Mouse (Mus musculus): ENCODE measurements around the gene Pdik1l. TPM values are rescaled to one million over a fixed set of nuclear protein-coding genes. Genes with fewer than 3 reads are reported as not detected.
A peak's percentile ranks its signal among the peaks of the same experiment; 100 is the strongest.
"Not testable (repeated sequence)": the region's sequence is repeated elsewhere in the genome, so short reads cannot be mapped to it uniquely, and the experiment has no call there.

Pdik1l gene
- polyA plus RNA-seq, 1 experiment from 2014 or later, result 17.9 TPM

GRCm38 (mm10) chr4:134297369-134297768, 9.7 kb upstream of the Pdik1l start:
- Histone ChIP-seq H3K9me3 (no peaks in the 10 kb centered on the region), H3K4me2 (replicated peaks) (no peak overlapping the region), H3K4me3 (replicated peaks) (no peak overlapping the region), H3K27me3 (replicated peaks) (0 out of 2 replicates have a peak, but pooled peaks cover 2% of the 10 kb centered on the region), H3K27ac (no peak overlapping the region), H3K4me1 (replicated peaks) (no peaks in the 10 kb centered on the region), H3K36me3 (no peaks in the 10 kb centered on the region), H3K9ac (no peak overlapping the region)
- 89% methylated on average over 8 of the region's 8 CpGs for WGBS
- ATAC-seq, result no peak

GRCm38 (mm10) chr4:134296523-134296922, 8.8 kb upstream of the Pdik1l start:
- WGBS, result 88% methylated on average over 4 of the region's 4 CpGs

GRCm38 (mm10) chr4:134296096-134296495, 8.4 kb upstream of the Pdik1l start:
- not testable (repeated sequence) for H3K9me3 ChIP-seq; H3K36me3 ChIP-seq; H3K4me1 ChIP-seq (replicated peaks); H3K4me3 ChIP-seq (replicated peaks); H3K9ac ChIP-seq; H3K27ac ChIP-seq; ATAC-seq; H3K4me2 ChIP-seq (replicated peaks); H3K27me3 ChIP-seq (replicated peaks)
- 87% methylated on average over 4 of the region's 4 CpGs for WGBS

More at GRCm38 (mm10) chr4:134296523-134296922, 8.8 kb upstream of the Pdik1l start:
- Histone ChIP-seq H3K4me3 (replicated peaks) (no peak overlapping the region), H3K27ac (no peak overlapping the region), H3K4me2 (replicated peaks) (no peak overlapping the region), H3K9ac (no peak overlapping the region), H3K9me3 (no peaks in the 10 kb centered on the region), H3K36me3 (no peaks in the 10 kb centered on the region), H3K27me3 (replicated peaks) (0 out of 2 replicates have a peak, but pooled peaks cover 2% of the 10 kb centered on the region), H3K4me1 (replicated peaks) (no peaks in the 10 kb centered on the region)
- no peak for ATAC-seq

GRCm38 (mm10) chr4:134293692-134294163, 6.0 kb upstream of the Pdik1l start:
- no peak overlapping the region for H3K4me3 ChIP-seq (replicated peaks)
- peaks cover 2% of the 10 kb centered on the region; the same call in 1 of the 2 replicates for H3K4me1 ChIP-seq (replicated peaks)
- no peaks in the 10 kb centered on the region for H3K9me3 ChIP-seq
- H3K27ac ChIP-seq, result no peak overlapping the region
- H3K36me3 ChIP-seq, result no peaks in the 10 kb centered on the region
- H3K27me3 ChIP-seq (replicated peaks), result 0 out of 2 replicates have a peak, but pooled peaks cover 2% of the 10 kb centered on the region
- no peak overlapping the region for H3K4me2 ChIP-seq (replicated peaks)
- 47% methylated on average over 9 of the region's 9 CpGs for WGBS
- H3K9ac ChIP-seq, result no peak overlapping the region
- ATAC-seq, result no peak; the same call in 1 of the 2 replicates

- H3K4me3 ChIP-seq (replicated peaks), result no peak overlapping the region
- no peaks in the 10 kb centered on the region for H3K9me3 ChIP-seq
- peaks cover 8% of the 10 kb centered on the region for H3K4me1 ChIP-seq (replicated peaks)
- H3K36me3 ChIP-seq, result no peaks in the 10 kb centered on the region
- no peak for ATAC-seq
- H3K9ac ChIP-seq, result no peak overlapping the region
- H3K27me3 ChIP-seq (replicated peaks), result 0 out of 2 replicates have a peak, but pooled peaks cover 2% of the 10 kb centered on the region
- WGBS, result 75% methylated on average over 18 of the region's 18 CpGs
- H3K4me2 ChIP-seq (replicated peaks), result no peak overlapping the region
- H3K27ac ChIP-seq, result no peak overlapping the region
Measured at GRCm38 (mm10) chr4:134293061-134293691, 5.5 kb upstream of the Pdik1l start.

GRCm38 (mm10) chr4:134292067-134292466, 4.4 kb upstream of the Pdik1l start:
- WGBS, result 21% methylated on average over 7 of the region's 7 CpGs

GRCm38 (mm10) chr4:134288397-134289256, 932 bp upstream of the Pdik1l start:
- 18% methylated on average over 11 of the region's 11 CpGs for WGBS
- ATAC-seq, result no peak
- 0 out of 2 replicates have a peak, but pooled peaks cover 2% of the 10 kb centered on the region for H3K27me3 ChIP-seq (replicated peaks)
- peak overlapping the region; percentile 69 for H3K4me2 ChIP-seq (replicated peaks)
- peak overlapping the region; percentile 100 for H3K27ac ChIP-seq
- H3K36me3 ChIP-seq, result no peaks in the 10 kb centered on the region
- peak overlapping the region; percentile 99; the same call in 1 of the 2 replicates for H3K9ac ChIP-seq
- H3K9me3 ChIP-seq, result no peaks in the 10 kb centered on the region
- H3K4me1 ChIP-seq (replicated peaks), result peaks cover 13% of the 10 kb centered on the region
- H3K4me3 ChIP-seq (replicated peaks), result peak overlapping the region; percentile 98

More at GRCm38 (mm10) chr4:134292067-134292466, 4.4 kb upstream of the Pdik1l start:
- Histone ChIP-seq H3K4me3 (replicated peaks) (no peak overlapping the region), H3K27ac (no peak overlapping the region), H3K4me2 (replicated peaks) (no peak overlapping the region), H3K36me3 (no peaks in the 10 kb centered on the region), H3K4me1 (replicated peaks) (peaks cover 10% of the 10 kb centered on the region), H3K9ac (no peak overlapping the region), H3K27me3 (replicated peaks) (0 out of 2 replicates have a peak, but pooled peaks cover 2% of the 10 kb centered on the region), H3K9me3 (no peaks in the 10 kb centered on the region)
- ATAC-seq, result no peak

- Histone ChIP-seq H3K27me3 (replicated peaks) (no peaks in the 10 kb centered on the region), H3K36me3 (peaks cover 4% of the 10 kb centered on the region; the same call in 1 of the 2 replicates), H3K9ac (peak overlapping the region; percentile 99), H3K4me3 (replicated peaks) (peak overlapping the region; percentile 98), H3K4me2 (replicated peaks) (peak overlapping the region; percentile 69), H3K4me1 (replicated peaks) (peaks cover 13% of the 10 kb centered on the region), H3K9me3 (no peaks in the 10 kb centered on the region), H3K27ac (peak overlapping the region; percentile 100)
- peak; percentile 94 for ATAC-seq
- under 1% methylated on average over 46 of the region's 59 CpGs for WGBS
Measured at GRCm38 (mm10) chr4:134287168-134287564, 529 bp downstream of the Pdik1l start.

- Histone ChIP-seq H3K4me3 (replicated peaks) (peak overlapping the region; percentile 98), H3K27ac (peak overlapping the region; percentile 89), H3K9me3 (no peaks in the 10 kb centered on the region), H3K27me3 (replicated peaks) (no peaks in the 10 kb centered on the region), H3K36me3 (peaks cover 7% of the 10 kb centered on the region; the same call in 1 of the 2 replicates), H3K9ac (peak overlapping the region; percentile 98), H3K4me1 (replicated peaks) (peaks cover 13% of the 10 kb centered on the region), H3K4me2 (replicated peaks) (peak overlapping the region; percentile 69)
- WGBS, result under 1% methylated on average over 59 of the region's 59 CpGs
- peak; percentile 57 for ATAC-seq
Measured at GRCm38 (mm10) chr4:134286226-134287167, 1.2 kb downstream of the Pdik1l start.

GRCm38 (mm10) chr4:134284942-134285341, 2.8 kb downstream of the Pdik1l start:
- Histone ChIP-seq H3K4me2 (replicated peaks) (no peak overlapping the region), H3K36me3 (peaks cover 7% of the 10 kb centered on the region; the same call in 1 of the 2 replicates), H3K9me3 (no peaks in the 10 kb centered on the region), H3K4me3 (replicated peaks) (no peak overlapping the region), H3K27me3 (replicated peaks) (no peaks in the 10 kb centered on the region), H3K9ac (no peak overlapping the region), H3K27ac (no peak overlapping the region), H3K4me1 (replicated peaks) (peaks cover 13% of the 10 kb centered on the region)
- no peak for ATAC-seq
- WGBS, result 82% methylated on average over 2 of the region's 2 CpGs

All from intestine, embryonic 15.5 days (tissue).